8 mouse cellular contexts compared by ENCODE assay signal in the genomic region with DNA sequence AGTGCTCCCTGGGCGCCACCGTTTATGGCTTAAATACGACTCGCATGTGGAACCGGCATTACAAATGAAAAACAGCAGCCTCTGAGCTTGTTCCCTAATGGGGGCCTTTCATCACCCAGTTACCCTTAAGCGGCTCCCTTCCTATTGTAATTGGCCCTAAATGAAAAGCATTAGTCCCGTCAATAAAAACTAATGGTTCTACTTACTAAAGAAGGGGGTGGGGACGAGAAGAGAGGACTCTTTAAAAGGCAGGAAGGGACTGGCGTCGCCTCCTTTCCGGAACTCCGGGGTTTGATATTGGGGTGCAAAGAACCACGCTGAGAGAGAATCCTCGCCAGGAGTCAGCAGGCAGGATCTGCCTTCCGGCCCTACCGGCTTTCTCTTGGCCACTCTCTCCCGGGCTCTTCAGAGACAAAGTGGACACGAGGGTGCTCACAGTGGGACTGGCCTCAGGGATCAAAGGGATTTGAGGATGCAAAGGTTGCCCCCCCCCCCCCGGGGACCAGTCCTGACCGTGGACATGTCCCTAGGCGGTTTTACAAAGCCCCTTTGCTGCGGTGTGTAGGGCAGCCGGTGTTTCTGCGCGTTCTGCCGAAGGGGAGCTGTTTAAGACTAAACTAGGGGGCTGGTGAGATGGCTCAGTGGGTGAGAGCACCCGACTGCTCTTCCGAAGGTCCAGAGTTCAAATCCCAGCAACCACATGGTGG.
DNase-seq lines count a peak whose midpoint lies in the region; ATAC-seq and TF ChIP-seq lines count a peak whose summit lies in the region.

No protein-coding gene starts in this region.

- peak overlapping the region; percentile 1; the same call in 1 of the 2 replicates for H3K4me3 ChIP-seq in lung, embryonic 14.5 days (ENCODE audit: low read depth, low read length)
- H3K4me3 ChIP-seq in forebrain, embryonic 16.5 days (replicated peaks; ENCODE audit: low read length): peak overlapping the region; percentile 7
- peak overlapping the region; percentile 42 for H3K4me3 ChIP-seq in midbrain, embryonic 10.5 days

- DNase-seq in lung, embryonic 14.5 days: no peak
- DNase-seq in lung, postnatal 36 days: no peak
- DNase-seq in midbrain, embryonic 10.5 days (ENCODE audit: low spot score): peak; percentile 45
- DNase-seq in yolk sac, embryonic 10.5 days (ENCODE audit: low spot score): peak; percentile 7
- no peak for DNase-seq in cerebellum, postnatal 4 days (ENCODE audit: low spot score in 2 of 2)
- no peak for DNase-seq in B cell, adult 2 months
- no peak for DNase-seq in layer of hippocampus, adult 9-10 months (ENCODE audit: low spot score)

- no peak overlapping the region for H3K27ac ChIP-seq in lung, embryonic 14.5 days (ENCODE audit: low read depth)
- H3K27ac ChIP-seq in forebrain, embryonic 16.5 days (ENCODE audit: low read length): no peak overlapping the region
- 0 out of 2 replicates have a peak overlapping the region, but pooled peaks have one; percentile 52 for H3K27ac ChIP-seq in midbrain, embryonic 10.5 days (replicated peaks)

- no peaks in the 10 kb centered on the region for H3K36me3 ChIP-seq in lung, embryonic 14.5 days (ENCODE audit: insufficient read depth)
- H3K36me3 ChIP-seq in forebrain, embryonic 16.5 days (ENCODE audit: control insufficient read depth, insufficient read depth): no peaks in the 10 kb centered on the region
- H3K36me3 ChIP-seq in midbrain, embryonic 10.5 days: no peaks in the 10 kb centered on the region

- no peak for TF ChIP-seq CTCF in lung, embryonic 14.5 days (IDR thresholded peaks at IDR 0.05; ENCODE audit: low read depth)

- no peaks in the 10 kb centered on the region for H3K9me3 ChIP-seq in lung, embryonic 14.5 days (ENCODE audit: low read depth, low read length)
- H3K9me3 ChIP-seq in forebrain, embryonic 16.5 days (ENCODE audit: control insufficient read depth, low read length): no peaks in the 10 kb centered on the region
- no peaks in the 10 kb centered on the region for H3K9me3 ChIP-seq in midbrain, embryonic 10.5 days (replicated peaks)

- peak overlapping the region; percentile 13; the same call in 1 of the 2 replicates for H3K4me2 ChIP-seq in lung, embryonic 14.5 days
- H3K4me2 ChIP-seq in forebrain, embryonic 16.5 days (ENCODE audit: low read length): peak overlapping the region; percentile 47

- H3K4me1 ChIP-seq in lung, embryonic 14.5 days (ENCODE audit: insufficient read depth): no peaks in the 10 kb centered on the region
- H3K4me1 ChIP-seq in forebrain, embryonic 16.5 days (replicated peaks; ENCODE audit: control insufficient read depth, insufficient read depth, low read length): peaks cover 7% of the 10 kb centered on the region; the same call in 1 of the 2 replicates
- peaks cover 25% of the 10 kb centered on the region for H3K4me1 ChIP-seq in midbrain, embryonic 10.5 days

- H3K9ac ChIP-seq in lung, embryonic 14.5 days: no peak overlapping the region
- H3K9ac ChIP-seq in forebrain, embryonic 16.5 days (replicated peaks; ENCODE audit: low read depth, low read length): no peak overlapping the region

- H3K27me3 ChIP-seq in lung, embryonic 14.5 days (ENCODE audit: insufficient read depth, low read length): peaks cover 24% of the 10 kb centered on the region; the same call in 1 of the 2 replicates
- H3K27me3 ChIP-seq in forebrain, embryonic 16.5 days (replicated peaks; ENCODE audit: control insufficient read depth, insufficient read depth, low read length): peaks cover 30% of the 10 kb centered on the region
- H3K27me3 ChIP-seq in midbrain, embryonic 10.5 days (ENCODE audit: low read depth, poor library complexity, severe bottlenecking): peaks cover 53% of the 10 kb centered on the region

- 5% methylated on average over 28 of the region's 28 CpGs for WGBS in lung, embryonic 14.5 days
- WGBS in forebrain, embryonic 16.5 days: 2% methylated on average over 28 of the region's 28 CpGs
- WGBS in midbrain, embryonic 10.5 days: 3% methylated on average over 28 of the region's 28 CpGs

- ATAC-seq in lung, embryonic 14.5 days (ENCODE audit: insufficient read depth): no peak
- ATAC-seq in forebrain, embryonic 16.5 days: peak; percentile 15; the same call in 1 of the 2 replicates

Comparison
In these comparisons a context has a peak if more than half of its experiments do, and no peak if none do; other contexts are left out.
1. DNase-seq: peak in midbrain, embryonic 10.5 days (single experiment) and yolk sac, embryonic 10.5 days (single experiment); none in lung, embryonic 14.5 days (single experiment), lung, postnatal 36 days (single experiment), cerebellum, postnatal 4 days (0 of 2), B cell, adult 2 months (0 of 2) and layer of hippocampus, adult 9-10 months (single experiment).
2. Peak in every context shown above with its lines, with median percentiles within 50 percentile points of each other: H3K4me3 ChIP-seq.